Mouse (Mus musculus) testis, postnatal 14 days (tissue): ENCODE results near the gene Exosc7.
A peak's percentile ranks its signal among the peaks of the same experiment; 100 is the strongest.

Source experiments
- DNase-seq: peaks from one replicate; pipeline ENCODE4 v3.0.0; 2021; ENCODE audit warnings: low spot score

Exosc7 gene

DNA sequence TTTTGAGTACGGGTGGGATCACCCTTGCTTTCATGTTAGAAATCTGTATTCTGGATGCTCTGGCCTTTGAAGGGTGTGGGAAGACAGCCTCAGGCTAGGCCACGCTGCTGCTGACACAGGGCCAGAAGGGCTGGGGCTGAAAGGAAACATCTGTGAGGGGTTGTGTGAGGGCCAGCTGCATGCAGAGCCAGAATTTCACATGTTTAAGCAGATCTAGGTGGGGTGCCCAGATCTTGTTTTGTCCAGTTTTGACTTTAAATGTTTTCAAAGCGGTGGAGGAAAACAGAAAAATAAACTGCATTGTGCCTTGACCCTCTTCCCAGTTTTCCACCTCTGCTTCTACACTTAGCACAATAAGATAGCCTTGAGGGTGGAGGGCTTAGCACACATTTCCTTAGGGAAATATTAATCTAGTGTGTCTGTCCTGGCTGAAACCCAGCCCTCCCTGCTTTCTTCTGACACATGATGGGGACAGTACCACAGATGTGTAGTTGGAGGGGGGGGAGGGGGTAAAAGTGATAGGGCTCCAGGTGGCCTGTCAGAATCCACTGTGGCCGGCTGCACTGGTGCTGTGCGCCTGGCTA, 26.0 kb downstream of the Exosc7 start:
- peak; percentile 42 for DNase-seq

DNA sequence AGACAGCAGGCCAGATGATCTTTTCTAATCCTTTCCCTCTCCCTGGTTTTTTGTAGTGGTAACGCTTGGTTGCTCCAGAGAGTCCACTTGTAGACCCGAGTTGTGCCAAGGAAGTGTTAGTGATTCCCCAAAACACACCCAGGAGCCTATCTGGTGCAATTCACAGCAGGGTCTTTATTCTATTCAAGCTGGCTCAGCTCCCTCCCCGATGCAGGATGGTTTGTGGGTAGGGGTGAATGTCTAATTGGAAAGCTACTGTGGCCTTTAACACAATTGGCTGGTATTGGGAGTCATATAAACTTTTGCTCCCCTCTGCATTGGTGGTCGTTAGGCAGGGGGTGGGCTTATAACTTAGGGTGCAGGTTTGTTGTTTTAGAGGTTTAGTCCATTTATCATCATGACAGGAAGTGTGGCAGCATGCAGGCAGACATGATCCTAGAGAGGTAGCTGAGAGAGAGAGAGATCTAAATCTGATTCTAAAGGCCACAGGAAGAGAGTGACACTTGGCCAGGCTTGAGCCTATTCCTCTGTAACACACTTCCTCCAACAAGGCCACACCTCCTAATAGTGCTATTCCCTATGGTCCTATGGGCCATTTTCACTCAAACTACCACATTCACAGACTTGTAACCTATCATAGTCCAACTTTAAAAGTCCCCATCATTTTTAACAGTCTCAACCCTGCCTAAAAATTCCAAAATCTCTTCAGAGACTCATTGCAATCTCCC, 27.0 kb downstream of the Exosc7 start:
- no peak for DNase-seq

DNA sequence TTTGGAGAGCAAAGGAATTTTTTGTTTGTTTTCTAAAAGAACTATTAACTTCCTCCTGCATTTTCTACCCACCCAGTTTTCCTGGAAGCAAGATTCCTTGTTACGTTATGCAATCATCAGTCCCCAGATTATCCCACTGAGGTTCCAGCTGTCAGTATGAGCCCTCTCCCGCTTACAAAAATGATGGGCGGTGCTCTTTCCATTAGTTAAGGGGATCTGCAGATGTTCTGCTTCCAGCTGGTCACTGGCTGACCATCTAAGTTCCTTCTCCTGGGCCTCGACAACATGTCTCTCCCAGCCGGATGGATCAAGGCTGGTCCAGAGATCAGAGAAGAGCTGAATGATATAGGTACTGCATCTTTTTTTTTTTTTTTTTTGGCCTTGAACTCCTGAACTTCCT, 35.4 kb downstream of the Exosc7 start:
- DNase-seq, result no peak

DNA sequence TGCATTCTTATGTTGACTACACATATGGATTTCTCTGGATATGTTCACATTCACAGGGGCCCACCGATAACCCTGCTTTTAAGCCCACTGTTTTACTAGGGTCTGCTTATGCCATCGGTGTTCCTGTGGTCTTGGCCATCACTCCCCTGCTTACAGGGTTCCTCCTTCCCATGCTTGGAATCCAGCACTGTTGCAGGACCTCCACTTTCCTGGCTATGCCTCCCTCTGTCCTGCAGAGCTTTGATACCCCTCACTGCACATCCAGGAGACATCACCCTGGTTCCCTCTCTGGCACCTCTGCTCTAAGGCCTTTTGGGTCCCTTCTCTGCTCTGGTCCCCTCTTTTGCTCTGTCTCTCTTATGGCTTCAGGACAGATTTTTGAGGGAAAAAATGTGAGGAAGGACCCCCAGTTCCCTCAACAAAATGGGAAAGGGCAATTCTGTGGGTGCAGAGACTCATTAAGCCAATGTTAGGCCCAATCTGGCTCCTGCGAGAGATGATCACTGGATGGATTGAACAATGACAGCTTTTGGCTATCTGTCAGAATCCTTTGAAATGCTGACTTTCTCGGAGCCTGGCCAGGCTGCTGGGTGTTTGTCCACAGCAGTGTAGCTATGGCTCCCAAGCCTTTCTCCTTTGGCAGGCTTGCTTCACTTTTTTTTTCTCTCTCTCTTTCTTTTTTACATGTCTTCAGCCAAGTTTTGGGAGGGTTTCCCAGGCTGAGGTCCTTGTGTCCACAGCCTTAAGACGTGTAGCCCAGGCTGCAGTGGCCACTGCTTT, 37.4 kb downstream of the Exosc7 start, which contains the start of gene Clec3b:
Gene Clec3b, plus strand, starts transcription at position 706 of the 780 bp plus-strand sequence.
- peak; percentile 26 for DNase-seq

DNA sequence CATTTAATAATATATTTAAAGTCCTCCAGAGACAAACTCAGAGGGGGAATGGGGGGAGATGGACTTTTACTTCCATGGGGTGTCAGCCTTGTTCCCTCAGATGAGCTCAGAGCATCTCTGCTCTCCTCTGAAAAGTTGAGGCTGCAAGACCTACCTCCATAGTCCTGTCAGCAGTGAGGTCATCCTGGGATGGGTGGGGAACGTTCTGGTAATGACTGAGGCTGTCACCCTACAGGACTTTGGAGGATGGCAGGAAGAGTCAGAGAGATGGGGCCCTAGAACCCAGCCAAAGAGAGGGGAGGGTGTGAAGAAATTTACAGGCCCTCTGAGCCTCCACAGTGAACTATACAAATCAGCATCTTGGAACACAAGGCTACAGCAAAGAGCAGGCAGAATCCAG, 38.5 kb downstream of the Exosc7 start:
- DNase-seq, result no peak

DNA sequence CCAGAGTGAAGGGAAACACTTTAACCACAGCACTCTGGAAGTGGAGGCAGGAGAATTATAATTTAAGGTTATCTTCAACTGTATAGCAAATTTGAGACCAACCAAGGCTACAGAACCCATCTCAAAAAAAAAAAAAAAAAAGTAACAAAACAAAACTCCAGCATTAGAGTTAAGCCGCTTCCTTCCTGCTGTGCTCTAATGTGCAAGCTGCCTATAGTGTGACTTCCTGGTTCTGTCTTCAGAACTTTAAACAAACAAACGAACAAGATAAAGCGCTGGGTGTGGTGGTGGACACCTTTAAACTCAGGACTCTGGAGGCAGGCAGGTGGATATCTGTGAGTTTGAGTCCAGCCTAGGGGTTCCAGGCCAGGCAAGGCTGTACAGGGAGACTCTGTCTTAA, 39.0 kb downstream of the Exosc7 start:
- DNase-seq, result no peak

DNA sequence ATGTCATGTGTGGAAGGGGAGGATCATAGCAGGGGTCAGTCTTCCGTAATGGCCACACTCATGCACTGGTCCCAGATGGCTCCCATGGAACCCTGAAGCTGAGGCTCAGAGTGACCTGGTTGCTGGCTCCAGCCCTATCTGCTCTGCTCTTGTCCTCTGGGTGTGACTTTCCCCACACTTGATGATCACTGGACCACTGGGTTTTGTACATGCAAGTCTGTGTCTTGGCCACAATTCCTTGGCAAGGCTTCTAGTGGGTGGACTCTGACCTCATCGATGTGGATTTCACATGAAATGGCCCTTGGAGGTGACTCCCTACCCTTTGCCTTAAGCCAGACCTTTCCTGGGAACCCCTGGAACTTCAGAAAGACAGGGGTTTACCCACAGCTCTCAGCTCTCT, 40.1 kb downstream of the Exosc7 start:
- no peak for DNase-seq

DNA sequence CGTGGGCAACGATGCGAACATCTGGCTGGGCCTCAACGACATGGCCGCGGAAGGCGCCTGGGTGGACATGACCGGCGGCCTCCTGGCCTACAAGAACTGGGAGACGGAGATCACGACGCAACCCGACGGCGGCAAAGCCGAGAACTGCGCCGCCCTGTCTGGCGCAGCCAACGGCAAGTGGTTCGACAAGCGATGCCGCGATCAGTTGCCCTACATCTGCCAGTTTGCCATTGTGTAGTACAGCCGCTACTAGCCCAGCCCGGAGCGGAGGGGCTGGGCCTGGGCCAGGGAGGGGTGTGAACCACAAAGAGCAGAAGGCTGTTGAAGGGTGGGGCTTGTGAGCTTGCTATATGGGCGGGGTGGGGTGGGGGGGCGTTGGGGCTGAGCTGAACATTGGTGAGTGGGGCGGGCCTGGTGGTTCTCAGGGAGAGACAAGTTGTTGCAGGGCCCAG, 43.9 kb downstream of the Exosc7 start:
- DNase-seq, result peak; percentile 63

DNA sequence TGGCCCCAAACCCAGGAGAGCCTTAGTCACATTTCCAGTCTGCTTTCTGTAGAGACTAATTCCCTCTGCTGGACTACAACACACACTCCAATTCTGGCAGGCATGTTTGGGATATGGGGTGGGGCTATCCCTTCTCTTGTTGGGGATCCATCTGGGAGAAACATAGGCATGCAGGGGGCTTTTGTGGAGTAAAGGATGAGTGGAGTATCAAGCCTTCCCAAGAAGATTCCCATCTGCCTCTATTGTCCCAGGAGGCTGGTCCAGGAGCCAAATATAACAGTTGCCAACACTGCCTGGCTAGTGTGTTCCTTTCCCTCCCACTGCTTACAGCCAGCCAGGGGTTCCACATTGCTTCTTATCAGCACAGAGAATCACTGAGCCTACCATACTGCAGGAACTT, 44.7 kb downstream of the Exosc7 start:
- DNase-seq, result no peak

DNA sequence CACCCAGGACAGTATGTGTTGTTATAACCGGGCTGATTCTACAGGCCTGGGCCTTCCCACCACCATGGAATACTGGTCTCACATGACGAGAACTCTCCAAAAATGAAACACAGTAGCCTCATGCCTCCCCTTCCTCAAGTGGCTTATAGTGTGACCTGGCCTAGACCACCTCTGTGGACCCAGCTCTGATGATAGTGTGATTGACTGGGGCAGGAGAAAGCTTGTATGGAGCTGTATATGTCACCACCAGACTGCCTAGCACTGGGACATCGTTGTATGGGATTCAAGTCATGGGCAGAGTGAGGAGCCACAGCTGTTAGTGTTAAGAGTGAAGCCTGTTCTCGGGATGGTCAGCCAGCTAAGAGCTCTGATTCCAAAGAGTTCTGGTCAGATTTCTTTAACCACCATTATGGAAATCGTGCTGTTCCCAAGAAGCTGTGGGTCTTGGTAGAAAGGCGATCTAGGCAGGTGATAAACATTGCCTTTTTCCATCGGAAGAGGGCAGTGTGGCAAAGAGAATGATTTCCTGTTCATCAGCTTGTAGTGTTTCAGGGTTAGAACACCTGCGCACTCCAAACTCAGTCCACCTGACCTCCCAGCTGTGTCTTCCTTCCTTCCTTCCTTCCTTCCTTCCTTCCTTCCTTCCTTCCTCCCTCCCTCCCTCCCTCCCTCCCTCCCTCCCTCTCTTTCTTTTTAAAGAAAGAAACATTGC, 45.3 kb downstream of the Exosc7 start:
- DNase-seq, result no peak

DNA sequence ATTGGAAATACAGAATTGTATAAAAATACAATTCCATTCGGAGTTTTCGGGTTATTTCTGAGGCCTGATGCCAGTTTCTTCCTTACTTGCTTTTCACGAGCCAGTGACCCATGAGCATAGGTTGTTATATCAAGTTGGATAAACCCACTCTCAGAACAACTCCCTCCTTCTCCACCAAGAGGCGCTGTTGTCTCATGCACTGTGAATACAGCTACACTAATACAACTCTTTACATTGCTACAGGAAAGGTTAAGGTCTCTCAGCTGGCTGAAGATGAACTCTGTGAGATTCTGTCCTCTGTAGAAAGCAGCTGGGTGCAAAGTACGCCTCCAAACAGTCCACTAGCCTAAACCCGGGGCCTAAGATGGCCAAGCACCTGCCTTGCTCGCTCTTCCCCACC, 46.3 kb downstream of the Exosc7 start:
- DNase-seq, result peak; percentile 44

DNA sequence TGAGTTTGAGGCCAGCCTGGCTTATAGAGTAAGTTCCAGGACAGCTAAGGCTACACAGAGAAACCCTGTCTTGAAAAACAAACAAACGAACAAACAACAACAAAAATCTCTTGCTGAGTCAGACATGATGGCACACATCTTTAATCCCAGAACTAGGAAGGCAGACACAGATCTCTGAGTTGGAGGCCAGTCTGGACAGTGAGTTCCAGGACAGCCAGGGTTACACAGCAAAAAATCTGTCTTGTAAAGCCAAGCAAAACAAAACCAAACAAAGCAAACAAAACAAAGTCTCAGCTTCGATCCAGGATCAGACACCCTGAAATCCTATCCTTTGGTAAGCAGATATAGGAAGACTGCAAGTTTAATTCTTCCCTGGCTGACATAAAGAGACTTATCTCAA, 48.8 kb downstream of the Exosc7 start:
- no peak for DNase-seq

DNA sequence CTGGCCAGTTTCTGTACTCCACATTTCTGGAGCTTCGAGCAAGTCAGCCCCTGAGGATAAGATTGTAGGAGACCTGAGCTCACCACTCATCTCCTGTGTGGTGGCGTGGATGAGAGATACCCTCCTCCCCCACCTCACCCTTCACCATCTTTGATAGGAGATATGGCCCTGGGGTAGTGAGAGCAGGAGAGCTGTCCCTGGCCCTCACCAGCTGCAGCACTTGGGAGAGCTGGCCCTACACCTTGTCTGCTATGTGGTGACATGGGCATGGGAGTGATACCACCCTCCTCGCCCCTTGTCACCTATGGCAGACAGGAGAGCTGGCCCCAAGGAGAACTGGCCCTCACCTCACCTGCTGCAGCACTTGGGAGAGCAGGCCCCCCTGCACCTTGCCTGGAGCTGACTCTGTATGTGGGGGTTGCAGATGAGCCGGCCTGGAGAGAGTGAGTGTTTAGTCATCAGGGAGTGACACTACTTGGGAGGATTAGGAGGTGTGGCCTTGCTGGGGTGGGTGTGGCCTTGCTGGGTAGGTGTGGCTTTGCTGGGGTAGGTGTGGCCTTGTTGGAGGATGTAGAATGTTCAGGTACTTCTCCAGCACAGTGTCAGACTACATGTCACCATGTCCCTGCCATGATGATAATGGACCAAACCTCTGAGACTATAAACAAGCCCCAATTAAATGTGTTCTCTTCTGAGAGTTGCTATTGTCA, 50.1 kb downstream of the Exosc7 start:
- no peak for DNase-seq

DNA sequence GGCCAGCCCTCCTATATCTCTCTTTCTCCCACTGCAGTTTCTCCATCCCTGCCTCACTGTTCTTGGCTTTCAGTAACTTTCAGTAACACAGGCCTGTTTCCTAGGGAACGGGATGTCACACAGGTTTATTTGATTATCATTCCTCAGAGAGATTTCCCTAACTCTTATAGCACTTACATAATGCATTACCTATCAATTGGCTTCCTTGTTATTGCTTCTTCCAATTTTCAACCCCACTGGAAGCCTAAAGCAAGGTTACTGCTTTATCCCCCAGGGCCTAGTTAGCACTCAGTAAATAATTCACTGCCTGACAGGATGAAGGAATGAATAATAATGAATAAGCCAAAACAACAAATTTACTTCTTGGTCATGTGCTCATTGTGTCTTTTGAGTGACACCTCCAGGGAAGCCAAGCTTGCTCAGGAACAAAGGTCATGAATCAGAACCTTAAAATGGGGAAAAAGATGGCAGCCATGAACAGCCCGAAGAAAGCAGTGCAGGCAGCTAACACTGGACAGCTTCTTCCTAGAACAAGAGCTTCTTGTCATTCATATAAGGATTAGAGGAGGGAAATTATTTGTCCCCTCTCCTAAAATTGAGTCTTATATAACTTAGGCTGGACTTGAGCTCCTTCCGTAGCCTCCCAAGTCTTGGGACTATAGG, 52.9 kb downstream of the Exosc7 start:
- no peak for DNase-seq

DNA sequence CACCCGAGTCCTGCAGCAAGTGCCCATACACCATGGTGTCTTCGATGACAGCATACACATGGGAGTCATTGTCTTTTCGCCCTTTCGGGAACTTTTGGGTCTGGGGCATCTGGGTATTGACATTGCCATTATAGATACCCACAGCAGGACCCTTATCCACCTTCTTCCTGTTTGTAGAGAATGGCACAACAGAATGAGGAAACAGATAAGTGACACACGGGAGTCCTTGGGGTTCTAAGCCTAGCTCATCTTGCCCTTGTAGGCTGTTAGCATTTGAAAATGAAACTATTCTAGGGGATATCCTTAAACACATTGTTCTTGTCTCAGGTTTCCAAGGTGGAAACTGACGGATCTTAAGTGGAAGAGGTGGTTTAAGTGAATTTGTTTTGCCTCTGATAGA, 60.7 kb downstream of the Exosc7 start:
- DNase-seq, result no peak

DNA sequence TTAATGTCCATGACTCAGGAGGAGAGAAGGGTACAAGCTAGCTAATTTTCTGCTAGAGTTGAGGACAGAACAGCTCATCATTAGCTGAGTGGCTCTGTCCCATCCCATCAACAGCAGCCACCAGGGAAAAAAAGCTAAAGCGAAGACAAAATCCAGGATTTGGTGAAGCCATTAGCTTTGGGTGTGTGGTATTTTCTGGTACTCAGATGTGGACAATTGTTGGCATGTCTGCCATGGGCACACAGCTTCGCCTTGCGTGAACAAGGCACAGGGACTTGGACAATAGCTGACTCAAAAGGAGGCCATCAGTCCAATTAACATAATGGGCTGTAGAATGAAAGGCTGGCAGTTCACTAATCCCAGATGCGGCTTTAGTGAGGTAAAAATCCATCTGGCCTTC, 61.3 kb downstream of the Exosc7 start:
- no peak for DNase-seq

DNA sequence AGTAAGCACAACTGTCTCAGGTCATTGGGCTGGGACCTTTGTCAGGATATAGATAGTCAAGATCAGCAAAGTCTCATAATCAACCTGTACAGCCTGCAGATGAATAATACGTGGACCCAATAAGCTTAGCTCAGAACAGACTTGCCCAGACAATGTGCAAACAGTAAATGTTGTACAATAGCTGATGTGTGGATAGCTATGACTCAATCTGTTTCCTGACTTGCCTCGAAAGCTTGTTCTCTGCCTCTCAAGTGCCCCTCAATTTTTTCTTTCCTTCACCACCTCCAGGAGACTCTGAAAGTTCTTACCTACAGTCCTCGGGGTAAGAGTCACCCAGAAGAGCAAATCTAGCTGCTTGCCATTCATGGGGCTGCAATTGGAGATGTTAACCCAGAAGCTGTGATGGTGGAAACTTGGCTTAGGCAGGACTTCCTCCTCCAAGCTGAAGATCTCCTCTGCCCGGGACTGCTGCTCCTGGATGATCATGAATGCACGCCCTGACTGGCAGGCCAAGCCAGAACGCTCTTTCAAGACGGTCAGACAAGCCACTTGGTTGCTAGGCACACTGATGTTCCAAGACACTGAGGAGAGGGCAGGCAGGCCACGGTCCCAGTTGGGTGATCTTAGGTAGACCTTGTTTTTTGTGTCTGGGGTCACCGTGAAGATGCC, 64.5 kb downstream of the Exosc7 start:
- no peak for DNase-seq

DNA sequence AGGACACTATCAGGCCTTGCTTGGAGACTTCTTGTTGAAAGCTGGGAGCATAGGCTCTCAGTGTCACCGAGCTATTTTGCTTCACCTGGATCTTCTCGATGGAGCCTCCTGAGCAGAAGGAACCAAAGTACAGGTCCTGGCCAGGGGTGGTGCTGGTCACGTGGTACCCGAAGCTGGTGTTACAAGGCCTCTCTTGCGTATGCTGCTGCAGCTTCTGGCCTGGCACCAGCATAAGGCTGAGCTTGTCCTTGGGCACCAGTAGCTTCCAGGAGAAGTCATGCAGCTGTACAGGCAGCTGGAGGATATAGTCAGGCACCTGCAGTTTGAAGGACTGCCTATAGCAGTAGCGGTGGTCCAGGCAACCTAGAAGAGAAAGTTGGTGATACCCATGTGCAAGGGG, 67.0 kb downstream of the Exosc7 start:
- DNase-seq, result no peak

DNA sequence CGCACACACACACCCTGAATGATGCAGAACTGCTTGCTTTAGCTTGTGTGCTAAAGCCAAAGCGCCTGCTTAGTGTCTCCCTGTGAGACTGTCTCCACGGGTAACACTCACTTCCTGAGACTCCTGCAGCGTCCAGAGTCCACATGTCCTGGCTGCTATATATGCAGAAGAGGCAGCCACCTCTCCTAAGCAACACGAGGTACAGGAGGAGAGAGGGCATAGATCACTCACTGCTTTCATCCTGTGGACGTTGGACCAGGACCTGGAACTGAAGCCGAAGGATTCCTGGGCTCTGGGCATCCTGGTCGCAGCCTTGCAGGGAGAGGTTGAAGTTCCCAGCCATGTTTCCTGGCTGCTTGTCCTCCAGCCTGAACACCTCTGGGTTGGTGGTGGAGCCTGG, 70.2 kb downstream of the Exosc7 start:
- DNase-seq, result no peak

DNA sequence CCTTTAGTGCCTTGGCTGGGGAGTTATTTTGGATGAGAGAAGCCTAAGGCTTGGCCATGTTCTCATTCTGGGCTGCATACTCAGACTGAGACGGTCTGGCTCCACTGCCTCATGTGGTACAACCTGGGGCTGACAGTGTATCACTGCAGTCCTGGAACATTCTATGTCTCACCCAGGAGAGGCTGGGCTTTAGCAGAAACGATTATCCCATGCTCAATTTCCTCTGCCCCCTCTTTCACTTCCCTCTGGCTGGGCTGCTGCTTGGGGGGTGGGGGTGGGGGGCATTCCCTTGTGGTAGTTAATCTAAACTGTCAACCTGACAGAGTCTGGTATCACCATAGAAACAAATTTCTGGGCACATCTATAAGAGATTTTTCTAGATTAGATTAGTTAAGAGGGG, 72.5 kb downstream of the Exosc7 start:
- DNase-seq, result no peak
